Mouse (Mus musculus): ENCODE data around the gene Spdl1. TPM values are rescaled to one million over a fixed set of nuclear protein-coding genes. Genes with fewer than 3 reads are reported as not detected.
A peak's percentile ranks its signal among the peaks of the same experiment; 100 is the strongest.

Spdl1 gene
- total and polyA plus RNA-seq, 3 experiments: 24.2 to 36.3 TPM; not detected in 1

DNA sequence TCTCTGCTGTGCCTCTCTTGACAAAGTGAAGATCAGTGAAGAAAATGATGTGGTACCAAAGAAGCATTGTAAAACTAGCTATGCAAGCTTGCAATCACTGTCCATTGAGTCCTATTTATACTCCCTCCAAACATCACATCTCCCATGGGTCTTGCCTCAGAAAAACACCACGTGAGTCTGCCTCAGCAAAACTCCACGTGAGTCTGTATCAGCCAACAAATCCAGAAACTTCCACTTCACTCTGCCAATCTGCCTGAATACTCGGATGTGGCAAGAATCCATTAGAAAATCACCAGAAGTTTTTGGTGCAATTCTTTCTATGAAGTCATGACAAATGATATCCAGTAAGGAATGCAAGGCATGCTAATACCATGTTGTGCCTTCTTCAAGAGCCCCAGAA is 38.0 kb upstream of the Spdl1 start:
- Histone ChIP-seq H3K9ac (ENCODE audit: control insufficient read depth, low read depth, low read length, poor library complexity, severe bottlenecking) (no peak overlapping the region), H3K36me3 (ENCODE audit: control insufficient read depth in 1 of 2, insufficient read depth in 2 of 2, low read length in 2 of 2) (no peaks in the 10 kb centered on the region), H3K27ac (ENCODE audit: control insufficient read depth, low read depth, low read length) (no peak overlapping the region), H3K9me3 (replicated peaks; ENCODE audit: insufficient read depth, low read length) (no peaks in the 10 kb centered on the region), H3K27me3 (ENCODE audit: control insufficient read depth in 1 of 2, insufficient read depth in 2 of 2, low read length in 2 of 2) (peaks cover 2 to 3% of the 10 kb centered on the region in 2 experiments; a peak in 3 of 4 replicates), H3K4me3 (ENCODE audit: control insufficient read depth in 1 of 2, insufficient read depth in 1 of 2, low read depth in 2 of 2, low read length in 2 of 2) (no peak overlapping the region), H3K79me2 (ENCODE audit: control insufficient read depth, insufficient read depth, low read length, poor library complexity) (no peaks in the 10 kb centered on the region), H3K4me1 (ENCODE audit: control insufficient read depth in 1 of 2, insufficient read depth in 2 of 2, low read length in 2 of 2) (no peaks in the 10 kb centered on the region)
- TF ChIP-seq ZMIZ1 (IDR thresholded peaks at IDR 0.05; ENCODE audit: low read depth, low read length) (no peak), POLR2A (IDR thresholded peaks at IDR 0.05; ENCODE audit: control insufficient read depth in 1 of 2, insufficient read depth in 1 of 2, low read depth in 1 of 2, low read length in 2 of 2, poor library complexity in 1 of 2) (no peak), ZC3H11A (IDR thresholded peaks at IDR 0.05; ENCODE audit: low read depth, low read length) (no peak), ZNF384 (IDR thresholded peaks at IDR 0.05; ENCODE audit: low read depth, low read length) (no peak), SMC3 (IDR thresholded peaks at IDR 0.05; ENCODE audit: low read depth, low read length) (no peak), MYB (IDR thresholded peaks at IDR 0.05; ENCODE audit: low read depth, low read length) (no peak), USF1 (IDR thresholded peaks at IDR 0.05; ENCODE audit: low read depth, low read length) (no peak), HCFC1 (IDR thresholded peaks at IDR 0.05; ENCODE audit: low read depth, low read length) (no peak), TCF12 (IDR thresholded peaks at IDR 0.05; ENCODE audit: low read depth, low read length) (no peak), KAT2A (conservative IDR thresholded peaks at IDR 0.05; ENCODE audit: low read depth, low read length) (no peak), MEF2A (IDR thresholded peaks at IDR 0.05; ENCODE audit: extremely low read depth, insufficient replicate concordance, low read depth, low read length, poor library complexity, severe bottlenecking) (no peak), EP300 (IDR thresholded peaks at IDR 0.05; ENCODE audit: low read depth in 1 of 2, low read length in 2 of 2) (no peak), BHLHE40 (IDR thresholded peaks at IDR 0.05; ENCODE audit: borderline replicate concordance, low read depth, low read length) (no peak), ZKSCAN1 (IDR thresholded peaks at IDR 0.05; ENCODE audit: low read depth, low read length) (no peak)
- no peak for DNase-seq (ENCODE audit: low read depth, low spot score)

DNA sequence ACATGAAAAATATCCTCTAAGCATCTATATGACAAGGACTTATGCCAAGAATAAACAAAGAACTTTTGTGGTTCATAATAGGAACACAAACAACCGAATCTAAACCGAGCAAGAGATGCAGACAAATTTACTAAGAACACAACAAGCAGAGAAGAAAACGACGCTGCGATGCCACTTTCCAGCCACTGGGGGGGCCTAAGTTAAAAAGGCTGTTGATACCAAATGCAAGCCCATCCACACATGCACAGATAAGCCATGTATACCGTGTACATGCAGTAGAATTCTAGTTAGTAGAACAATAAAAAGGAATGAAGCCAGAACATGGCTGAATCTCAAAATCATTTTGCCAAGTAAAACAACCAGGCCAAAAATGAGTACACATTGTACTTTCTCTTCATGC is 35.2 kb upstream of the Spdl1 start:
- TF ChIP-seq CTCF (IDR thresholded peaks at IDR 0.05 in 2 of 3, conservative IDR thresholded peaks at IDR 0.05 in 1 of 3; ENCODE audit: control insufficient read depth in 1 of 3, insufficient read depth in 1 of 3, low read depth in 2 of 3, low read length in 3 of 3, poor library complexity in 1 of 3, severe bottlenecking in 1 of 3) (peak in 2 of 3 experiments; percentile 16 to 28; a peak in 3 of 6 replicates), RAD21 (IDR thresholded peaks at IDR 0.05; ENCODE audit: low read depth, low read length) (no peak)
- no peak overlapping the region for H3K4me3 ChIP-seq (ENCODE audit: control insufficient read depth in 1 of 2, insufficient read depth in 1 of 2, low read depth in 2 of 2, low read length in 2 of 2)

More for the DNA sequence above, 35.2 kb upstream of the Spdl1 start:
- Histone ChIP-seq H3K79me2 (ENCODE audit: control insufficient read depth, insufficient read depth, low read length, poor library complexity) (no peaks in the 10 kb centered on the region), H3K27ac (ENCODE audit: control insufficient read depth, low read depth, low read length) (no peak overlapping the region), H3K9ac (ENCODE audit: control insufficient read depth, low read depth, low read length, poor library complexity, severe bottlenecking) (no peak overlapping the region), H3K9me3 (replicated peaks; ENCODE audit: insufficient read depth, low read length) (no peaks in the 10 kb centered on the region), H3K4me1 (ENCODE audit: control insufficient read depth in 1 of 2, insufficient read depth in 2 of 2, low read length in 2 of 2) (no peaks in the 10 kb centered on the region), H3K36me3 (ENCODE audit: control insufficient read depth in 1 of 2, insufficient read depth in 2 of 2, low read length in 2 of 2) (no peaks in the 10 kb centered on the region), H3K27me3 (ENCODE audit: control insufficient read depth in 1 of 2, insufficient read depth in 2 of 2, low read length in 2 of 2) (peaks cover 2 to 4% of the 10 kb centered on the region in 2 experiments; a peak in 2 of 4 replicates)
- DNase-seq (ENCODE audit: low read depth, low spot score): peak; percentile 21

Data from MEL (cell line).